Mouse (Mus musculus) layer of hippocampus, adult 8-10 months (tissue): ENCODE measurements at regions not wholly inside any gene's neighbourhood (a gene's known extent, or its start where the extent isn't known, plus 50 kb on each side); places are given as distances from the start of the nearest gene placed in this dataset.
A peak's percentile ranks its signal among the peaks of the same experiment; 100 is the strongest.

Experiments used
- DNase-seq, 2 experiments: peaks; one replicate each; pipeline ENCODE4 v3.0.0; 2022; ENCODE audit warnings: low spot score in 2 of 2

- DNase-seq, result no peak
These were observed 174.2 kb downstream of the Mroh4 start for GRCm38 (mm10) chr15:74461935-74462334.

- DNase-seq, result peak; percentile 35 to 42
These were observed 176.7 kb downstream of the Mroh4 start for GRCm38 (mm10) chr15:74459345-74459975.

GRCm38 (mm10) chr15:74458940-74459339 lies 177.2 kb downstream of the Mroh4 start:
- peak; percentile 59 to 77 for DNase-seq

GRCm38 (mm10) chr15:74457965-74458364 lies 178.2 kb downstream of the Mroh4 start:
- no peak for DNase-seq

- DNase-seq, result no peak
These were observed 179.5 kb downstream of the Mroh4 start for GRCm38 (mm10) chr15:74456675-74457040.

GRCm38 (mm10) chr15:74455921-74456674 lies 180.1 kb downstream of the Mroh4 start:
- no peak for DNase-seq

GRCm38 (mm10) chr15:74454543-74454942 lies 181.6 kb downstream of the Mroh4 start:
- DNase-seq, result no peak

GRCm38 (mm10) chr15:74453810-74454209 lies 182.3 kb downstream of the Mroh4 start:
- DNase-seq, result no peak

GRCm38 (mm10) chr15:74452426-74452825 lies 183.7 kb downstream of the Mroh4 start:
- no peak for DNase-seq

- no peak for DNase-seq
These were observed 194.3 kb downstream of the Mroh4 start for GRCm38 (mm10) chr15:74441889-74442288.

GRCm38 (mm10) chr15:74426989-74427388 lies 209.2 kb downstream of the Mroh4 start:
- no peak for DNase-seq

- DNase-seq, result no peak
These were observed 213.2 kb downstream of the Mroh4 start for GRCm38 (mm10) chr15:74423001-74423400.

- no peak for DNase-seq
These were observed 215.6 kb downstream of the Mroh4 start for GRCm38 (mm10) chr15:74420550-74420949.

GRCm38 (mm10) chr15:74418635-74419034 lies 217.5 kb downstream of the Mroh4 start:
- no peak for DNase-seq

- peak; percentile 30 to 45 for DNase-seq
These were observed 222.9 kb downstream of the Mroh4 start for GRCm38 (mm10) chr15:74413217-74413616.

GRCm38 (mm10) chr15:74412261-74412660 lies 223.9 kb downstream of the Mroh4 start:
- DNase-seq, result no peak

- peak in 1 of 2 experiments; percentile 43 for DNase-seq
These were observed 225.1 kb downstream of the Mroh4 start for GRCm38 (mm10) chr15:74411097-74411496.

- no peak for DNase-seq
These were observed 231.3 kb downstream of the Mroh4 start for GRCm38 (mm10) chr15:74404866-74405265.

- peak in 1 of 2 experiments; percentile 23 for DNase-seq
These were observed 234.9 kb downstream of the Mroh4 start for GRCm38 (mm10) chr15:74401275-74401674.

- peak in 1 of 2 experiments; percentile 22 for DNase-seq
These were observed 240.1 kb downstream of the Mroh4 start for GRCm38 (mm10) chr15:74396029-74396428.

- no peak for DNase-seq
These were observed 248.6 kb downstream of the Mroh4 start for GRCm38 (mm10) chr15:74387533-74387932.

GRCm38 (mm10) chr15:74382556-74382955 lies 253.6 kb downstream of the Mroh4 start:
- DNase-seq, result no peak

- DNase-seq, result no peak
These were observed 256.8 kb downstream of the Mroh4 start for GRCm38 (mm10) chr15:74379366-74379765.
